Mouse (Mus musculus): ENCODE measurements around the gene Psmd2.
"Not testable (repeated sequence)": the region's sequence is repeated elsewhere in the genome, so short reads cannot be mapped to it uniquely, and the experiment has no call there.

Psmd2 gene

GRCm38 (mm10) chr16:20657661-20658060 is 6.2 kb downstream of the Psmd2 start:
- DNase-seq, result no peak

GRCm38 (mm10) chr16:20668013-20668412 is 16.6 kb downstream of the Psmd2 start, which contains the start of gene Eif4g1:
Gene Eif4g1 (plus strand): TSS chr16:20668313.
- DNase-seq, result not testable (repeated sequence)

GRCm38 (mm10) chr16:20670291-20670690 is 18.8 kb downstream of the Psmd2 start:
- DNase-seq, result no peak

- peak; percentile 19 for DNase-seq
Measured at GRCm38 (mm10) chr16:20671886-20672285, 20.4 kb downstream of the Psmd2 start.

- DNase-seq, result peak; percentile 98
Measured at GRCm38 (mm10) chr16:20672500-20672902, 21.0 kb downstream of the Psmd2 start.

- DNase-seq, result peak; percentile 42
Measured at GRCm38 (mm10) chr16:20672965-20673705, 21.7 kb downstream of the Psmd2 start.

- DNase-seq, result peak; percentile 34
Measured at GRCm38 (mm10) chr16:20673706-20674303, 22.4 kb downstream of the Psmd2 start.

GRCm38 (mm10) chr16:20675213-20675612 is 23.8 kb downstream of the Psmd2 start:
- DNase-seq, result no peak

- DNase-seq, result no peak
Measured at GRCm38 (mm10) chr16:20676702-20677101, 25.2 kb downstream of the Psmd2 start.

- no peak for DNase-seq
Measured at GRCm38 (mm10) chr16:20677380-20677779, 25.9 kb downstream of the Psmd2 start.

GRCm38 (mm10) chr16:20677974-20678675 is 26.7 kb downstream of the Psmd2 start:
- DNase-seq, result no peak

GRCm38 (mm10) chr16:20690774-20691173 is 39.3 kb downstream of the Psmd2 start:
- no peak for DNase-seq

GRCm38 (mm10) chr16:20691617-20692016 is 40.2 kb downstream of the Psmd2 start:
- no peak for DNase-seq

- DNase-seq, result peak; percentile 17
Measured at GRCm38 (mm10) chr16:20692241-20692965, 41.0 kb downstream of the Psmd2 start.

- peak; percentile 96 for DNase-seq
Measured at GRCm38 (mm10) chr16:20693111-20693701, 41.8 kb downstream of the Psmd2 start, which contains the start of gene Fam131a. Gene Fam131a (plus strand): TSS chr16:20693241.

- no peak for DNase-seq
Measured at GRCm38 (mm10) chr16:20694781-20695180, 43.3 kb downstream of the Psmd2 start.

- DNase-seq, result peak; percentile 92
Measured at GRCm38 (mm10) chr16:20695622-20696323, 44.3 kb downstream of the Psmd2 start.

- no peak for DNase-seq
Measured at GRCm38 (mm10) chr16:20699266-20699665, 47.8 kb downstream of the Psmd2 start.

- peak; percentile 18 for DNase-seq
Measured at GRCm38 (mm10) chr16:20700036-20700435, 48.6 kb downstream of the Psmd2 start.

- DNase-seq, result no peak
Measured at GRCm38 (mm10) chr16:20701316-20701715, 49.9 kb downstream of the Psmd2 start.

- peak; percentile 40 for DNase-seq
Measured at GRCm38 (mm10) chr16:20701729-20702521, 50.5 kb downstream of the Psmd2 start.

All from embryo, embryonic 11 days (tissue).